Mouse (Mus musculus) brain, embryonic 14.5 days (tissue): ENCODE measurements at regions not wholly inside any gene's neighbourhood (a gene's known extent, or its start where the extent isn't known, plus 50 kb on each side); places are given as distances from the start of the nearest gene placed in this dataset.

Experiments
- DNase-seq: peaks from one replicate; pipeline ENCODE4 v3.0.0-alpha.2; 2011; ENCODE audit warnings: low read depth
- CTCF ChIP-seq: fragments of 200-500 bp; IDR thresholded peaks from 2 replicates; pipeline ENCODE4 v1.5.1; 2012; ENCODE audit warnings: inconsistent platforms, mild to moderate bottlenecking, moderate library complexity, borderline replicate concordance; ENCODE audit not compliant: insufficient read depth, insufficient read length; ENCODE audit errors: extremely low read depth
- POLR2A ChIP-seq: fragments of 200-500 bp; IDR thresholded peaks from 2 replicates; pipeline ENCODE4 v1.6.1; 2012; ENCODE audit warnings: mild to moderate bottlenecking, inconsistent platforms, borderline replicate concordance; ENCODE audit not compliant: poor library complexity, insufficient read depth, insufficient read length, severe bottlenecking; ENCODE audit errors: extremely low read depth

DNA sequence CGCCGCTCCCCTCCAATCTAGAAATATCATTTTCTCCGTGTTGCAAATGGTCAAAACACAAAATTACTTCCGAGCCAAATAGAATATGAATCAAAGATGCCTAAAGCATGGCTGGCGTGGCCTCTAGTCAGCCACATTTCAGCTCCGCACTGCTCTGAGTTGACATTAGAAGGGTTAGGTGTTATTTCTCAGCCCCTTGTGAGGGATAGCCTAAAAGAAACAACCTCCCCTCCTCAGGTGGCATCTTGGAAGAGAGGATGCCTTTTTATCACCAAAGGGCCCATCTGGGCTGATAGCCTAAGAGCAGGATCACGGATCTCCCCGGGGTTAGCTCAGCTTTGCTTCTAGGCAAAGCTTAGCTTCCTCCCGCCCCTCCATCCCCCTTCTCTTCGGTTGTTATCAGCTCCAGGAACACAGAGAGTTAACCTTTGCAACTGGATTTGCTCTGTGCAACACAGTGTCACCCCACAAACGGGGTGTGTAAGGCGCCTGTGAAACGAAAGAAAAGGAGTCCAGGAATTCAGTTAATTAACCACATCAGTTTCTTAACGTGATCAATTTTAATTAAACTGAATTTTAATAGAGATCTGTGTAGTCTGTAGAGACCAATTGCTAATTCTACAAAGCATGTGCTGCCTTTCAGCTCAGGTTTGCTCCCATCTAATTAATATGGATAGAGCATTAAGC, 180.6 kb upstream of the Mpped2 start:
- peak; percentile 91 for DNase-seq

DNA sequence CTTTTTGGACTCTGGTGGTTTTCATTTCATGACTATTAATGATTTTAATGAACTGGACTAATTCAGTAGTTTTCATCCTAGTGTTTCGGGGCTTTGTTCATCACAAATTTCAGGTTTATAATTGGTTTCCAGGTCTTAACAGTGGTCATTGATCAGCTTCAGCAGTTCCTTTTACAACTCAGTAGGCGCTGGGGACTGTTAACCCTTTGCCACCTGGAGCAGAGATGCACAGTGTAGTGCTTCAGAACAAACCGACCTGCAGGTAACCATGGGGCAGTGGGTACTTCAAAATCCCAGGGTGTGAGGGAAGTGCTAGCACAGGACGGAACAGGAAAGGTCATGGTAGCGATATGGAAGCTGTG, 180.1 kb upstream of the Mpped2 start:
- TF ChIP-seq CTCF (no peak), POLR2A (no peak)
- peak; percentile 88 for DNase-seq

More for the DNA sequence above, 180.6 kb upstream of the Mpped2 start:
- no peak for TF ChIP-seq CTCF
- no peak for TF ChIP-seq POLR2A

DNA sequence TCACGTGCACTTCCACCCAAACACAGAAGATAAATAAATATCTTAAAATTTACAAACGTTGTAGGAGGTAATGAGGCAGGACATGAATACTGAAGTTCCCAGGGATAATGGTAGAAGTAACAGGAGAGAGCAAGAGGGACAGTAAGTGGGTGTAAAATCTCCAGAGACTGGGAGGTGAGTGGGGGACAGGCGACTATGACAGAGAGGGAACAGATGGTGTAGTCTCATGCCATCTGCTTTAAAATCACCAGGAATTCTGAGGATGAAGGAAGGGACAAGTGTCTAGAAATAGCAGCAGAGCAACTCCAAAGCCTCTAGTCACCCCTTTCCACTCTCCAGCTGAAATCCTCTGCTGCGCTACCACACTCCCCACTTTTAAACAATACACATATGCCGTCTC, 175.8 kb upstream of the Mpped2 start:
- DNase-seq, result no peak
- no peak for TF ChIP-seq CTCF
- no peak for TF ChIP-seq POLR2A

DNA sequence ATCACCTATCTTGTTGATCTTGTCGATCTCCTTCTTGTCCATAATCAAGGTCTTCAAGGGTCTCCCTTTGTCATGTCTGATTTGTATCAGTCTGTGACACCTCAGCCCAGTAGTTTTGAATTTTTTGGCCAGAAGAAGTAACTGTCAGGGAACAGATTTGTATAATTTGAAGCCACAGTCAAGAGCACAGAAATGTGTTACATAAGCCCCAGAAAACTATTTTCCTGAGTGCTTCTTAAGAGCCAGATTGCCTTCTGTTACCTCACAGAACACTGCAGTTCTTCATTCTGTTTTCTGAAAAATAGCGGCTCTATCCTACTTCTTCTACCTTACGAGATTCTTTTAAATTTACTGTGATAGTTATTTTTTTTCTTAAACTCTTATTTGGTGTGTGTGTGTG, 170.1 kb upstream of the Mpped2 start:
- no peak for DNase-seq
- TF ChIP-seq CTCF (no peak), POLR2A (no peak)

DNA sequence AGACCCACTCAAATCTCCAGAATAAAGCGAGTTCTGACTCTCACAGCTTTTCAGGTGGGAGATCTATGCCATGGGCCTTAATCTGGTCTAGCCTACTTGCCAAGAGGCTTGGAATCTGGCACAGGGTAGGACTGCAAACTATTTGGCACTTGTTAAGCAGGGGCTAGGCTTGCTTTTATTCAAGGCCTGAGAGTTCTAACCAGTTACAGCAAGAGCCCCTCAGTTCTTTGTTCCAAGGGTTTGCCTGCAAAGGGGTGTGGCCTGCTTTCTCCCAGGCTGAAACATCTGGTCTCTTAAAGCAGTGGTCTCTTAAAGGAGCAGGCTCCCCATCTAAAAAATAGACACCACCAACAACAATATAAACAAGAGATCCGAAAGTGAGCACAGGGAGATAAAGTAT, 166.1 kb upstream of the Mpped2 start:
- peak; percentile 89 for DNase-seq

DNA sequence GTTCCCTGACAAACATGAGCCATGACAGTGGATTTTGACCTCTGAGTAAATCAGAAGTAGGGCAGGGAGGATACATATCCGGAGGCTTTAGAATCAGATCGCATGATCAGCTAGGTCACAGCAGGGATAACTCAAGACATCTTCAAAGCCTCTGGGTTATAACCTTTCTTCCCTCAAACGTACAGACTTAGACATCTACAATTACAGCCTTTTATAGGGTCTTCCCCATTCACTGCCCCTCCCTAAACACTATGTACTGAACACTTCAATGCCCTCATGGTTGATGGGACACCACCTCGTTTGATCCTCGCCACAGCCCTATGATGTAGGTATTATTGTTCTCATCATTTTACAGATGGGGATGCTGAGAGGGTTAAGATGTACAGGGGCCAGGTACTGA, 163.8 kb upstream of the Mpped2 start:
- TF ChIP-seq CTCF, result no peak
- TF ChIP-seq POLR2A, result no peak
- no peak for DNase-seq

More for the DNA sequence above, 166.1 kb upstream of the Mpped2 start:
- TF ChIP-seq CTCF (no peak), POLR2A (no peak)

DNA sequence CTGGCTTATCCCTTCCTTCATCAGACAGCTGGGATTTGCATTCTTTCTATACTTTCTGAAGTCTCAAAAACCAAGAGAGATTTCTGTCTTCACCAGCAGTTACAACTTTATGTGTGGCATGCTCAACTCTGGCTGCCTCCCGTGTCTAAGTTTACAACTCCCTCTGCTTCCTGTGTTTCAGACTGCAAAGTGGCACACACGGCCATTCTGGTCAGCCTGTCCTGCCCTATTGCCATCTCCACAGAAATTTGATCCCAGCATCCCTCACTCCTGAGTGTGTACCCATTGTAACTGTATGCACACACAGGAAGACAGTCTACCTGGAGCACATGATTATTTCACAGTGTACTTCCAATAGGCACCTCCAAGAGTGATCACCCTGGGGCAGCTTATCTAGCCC, 163.3 kb upstream of the Mpped2 start:
- no peak for TF ChIP-seq POLR2A
- no peak for TF ChIP-seq CTCF
- no peak for DNase-seq

DNA sequence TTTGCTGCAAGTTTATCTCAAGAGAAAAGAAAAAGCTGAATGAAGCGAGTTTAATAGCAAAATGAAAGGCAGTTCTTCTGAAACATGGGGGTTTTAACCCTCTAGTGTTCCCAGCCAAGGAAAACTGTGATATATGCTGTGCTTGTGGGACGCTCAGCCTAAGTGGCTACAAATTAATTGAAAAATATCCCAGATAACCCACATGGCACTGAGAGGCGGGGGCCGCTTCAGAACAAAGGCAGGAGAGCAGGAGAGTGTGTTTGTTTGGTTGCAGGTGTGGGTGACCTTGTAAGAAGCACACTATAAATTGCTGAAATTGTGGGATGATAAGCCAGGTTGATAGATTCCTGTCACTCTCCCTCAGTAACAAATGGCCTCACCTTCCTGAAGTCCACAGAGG, 154.7 kb upstream of the Mpped2 start:
- DNase-seq, result no peak
- TF ChIP-seq CTCF, result no peak
- TF ChIP-seq POLR2A, result no peak

DNA sequence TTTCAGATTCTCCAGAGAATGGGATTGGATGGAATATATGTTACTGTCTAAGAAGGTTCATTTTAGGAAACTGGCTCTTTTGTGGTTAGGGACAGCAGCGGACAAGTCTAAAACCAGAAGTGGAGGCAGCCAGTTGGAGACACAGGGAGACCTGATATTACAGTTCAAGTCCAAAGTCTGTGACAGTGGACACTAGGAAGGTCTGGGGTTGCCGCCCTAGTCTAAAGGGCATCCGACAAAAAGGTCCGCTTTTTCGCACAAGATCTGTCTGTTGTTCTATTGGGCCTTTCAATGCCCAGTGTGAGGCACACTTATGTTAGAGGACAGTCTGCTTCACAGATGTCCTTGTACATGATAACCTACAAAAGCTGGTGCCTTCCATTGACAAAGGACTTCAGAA, 152.9 kb upstream of the Mpped2 start:
- DNase-seq, result no peak
- no peak for TF ChIP-seq POLR2A
- no peak for TF ChIP-seq CTCF

DNA sequence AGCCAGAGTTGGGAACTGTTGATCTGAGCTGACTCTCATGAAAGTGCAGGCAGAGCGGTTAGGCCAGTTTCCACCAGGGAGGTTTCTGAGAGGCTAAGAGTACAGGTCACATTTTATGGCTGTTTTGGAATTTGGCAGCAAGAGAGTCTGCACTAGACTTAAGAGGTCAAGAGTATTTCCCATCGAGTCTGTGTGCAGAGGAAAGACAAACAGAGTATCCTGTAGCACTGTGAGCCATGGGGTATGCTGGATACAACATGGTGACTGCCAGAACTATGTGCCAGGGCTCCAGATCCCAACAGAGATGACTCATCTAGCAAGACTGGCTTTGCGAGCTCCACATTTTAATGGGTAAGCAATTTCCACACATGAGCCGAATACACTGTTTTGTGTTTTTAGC, 146.0 kb upstream of the Mpped2 start:
- DNase-seq, result no peak
- no peak for TF ChIP-seq CTCF
- TF ChIP-seq POLR2A, result no peak

DNA sequence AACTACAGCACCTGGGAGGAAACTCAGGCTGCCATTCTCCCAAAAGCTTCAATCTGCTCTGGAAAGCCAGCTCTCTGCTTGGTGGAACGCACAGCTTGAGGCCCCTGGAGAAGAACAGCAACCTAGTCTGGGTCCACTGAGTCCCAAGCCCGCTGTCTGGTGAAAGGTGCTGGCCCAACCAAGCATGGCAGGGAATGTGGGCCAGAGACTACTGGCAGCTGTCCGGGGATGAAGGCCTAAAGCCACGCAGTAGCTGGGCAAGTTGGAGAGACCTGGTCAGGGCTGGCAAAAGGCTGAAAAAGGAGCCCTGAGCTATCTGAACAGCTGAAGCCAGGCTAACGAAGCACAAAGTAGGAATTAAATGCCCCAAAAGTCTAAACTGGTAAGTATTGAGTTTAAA, 139.4 kb upstream of the Mpped2 start:
- no peak for DNase-seq
- no peak for TF ChIP-seq CTCF
- no peak for TF ChIP-seq POLR2A

DNA sequence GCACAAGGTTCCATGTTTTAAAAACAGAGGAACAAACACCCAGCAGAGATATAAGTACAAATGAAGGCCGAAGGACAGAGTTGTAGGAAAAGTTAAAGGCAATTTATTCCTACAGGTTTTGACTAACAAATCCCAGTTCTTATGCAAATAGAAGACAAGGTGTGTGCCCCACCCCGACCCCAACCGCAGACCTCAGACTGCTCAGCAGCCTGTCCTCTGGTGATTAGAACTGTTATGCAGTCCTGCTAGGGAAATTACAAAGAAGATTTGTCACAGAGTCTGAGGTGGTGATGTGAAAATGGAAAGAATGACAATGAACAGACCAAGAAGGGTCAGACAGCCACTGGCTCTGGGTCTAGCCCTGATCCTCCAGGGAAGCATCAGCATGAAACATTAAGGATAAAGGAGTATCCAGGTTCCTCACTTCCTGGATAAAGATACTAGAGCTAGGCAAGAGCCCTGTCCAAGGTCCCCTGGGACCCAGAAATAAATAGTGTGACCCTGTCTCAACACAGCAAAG, 131.4 kb upstream of the Mpped2 start:
- DNase-seq, result no peak
- TF ChIP-seq POLR2A (no peak), CTCF (no peak)

DNA sequence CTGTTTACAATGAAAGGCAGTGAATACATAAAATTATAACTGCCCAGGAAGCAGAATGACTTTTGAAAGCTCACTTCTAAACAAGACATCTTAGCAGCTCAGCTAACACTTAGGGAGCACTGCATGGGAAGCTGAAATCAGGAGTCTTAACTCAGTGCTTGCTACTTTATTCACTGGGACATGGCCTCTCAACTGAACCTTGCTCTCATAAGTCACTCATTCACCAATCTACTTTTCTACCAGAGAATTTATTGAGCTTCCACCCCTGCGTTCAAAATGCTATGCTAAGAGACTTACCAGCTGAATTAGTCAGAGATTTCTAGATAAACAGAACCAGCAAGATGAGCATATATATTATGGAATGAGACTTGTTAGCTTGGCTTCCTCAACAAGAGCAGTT, 122.8 kb upstream of the Mpped2 start:
- DNase-seq, result no peak
- TF ChIP-seq POLR2A (no peak), CTCF (no peak)

DNA sequence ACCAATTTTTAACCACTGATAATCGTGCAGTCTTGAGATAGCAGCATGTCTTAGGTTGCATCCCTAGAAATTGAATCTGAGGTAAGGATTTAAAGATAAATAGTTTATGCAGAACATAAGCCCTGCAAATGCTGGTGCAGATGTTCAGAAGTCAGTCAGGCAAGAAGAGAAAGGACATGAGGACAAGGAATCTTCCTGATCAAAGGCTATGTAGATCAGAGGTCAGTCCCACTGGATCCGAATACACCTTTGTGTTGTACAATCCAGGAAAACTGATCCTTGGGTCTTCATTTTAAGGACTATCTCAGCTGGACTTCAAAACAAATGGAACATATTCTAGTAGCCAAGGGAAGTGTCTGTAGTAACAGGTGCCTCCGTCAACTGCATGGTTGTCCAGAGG, 121.7 kb upstream of the Mpped2 start:
- TF ChIP-seq CTCF, result no peak
- no peak for TF ChIP-seq POLR2A
- no peak for DNase-seq
